Mouse (Mus musculus) myocyte (in vitro differentiated cells): ENCODE measurements around the gene Fam78a.

Source experiments
- MAX ChIP-seq: IDR thresholded peaks from one replicate; pipeline ENCODE4 v1.6.1; 2011; ENCODE audit warnings: low read depth, mild to moderate bottlenecking, control low read depth
- MYOG ChIP-seq, 3 experiments: IDR thresholded peaks; one replicate each; pipeline ENCODE4 v1.6.1; 2011; ENCODE audit warnings: control low read depth in 2 of 3, low read depth in 2 of 3, mild to moderate bottlenecking in 2 of 3; ENCODE audit not compliant: insufficient read length in 2 of 3, control insufficient read depth in 1 of 3, insufficient read depth in 1 of 3
- POLR2A ChIP-seq: IDR thresholded peaks from one replicate; pipeline ENCODE4 v1.6.1; 2011; ENCODE audit warnings: low read depth, mild to moderate bottlenecking, control low read depth, moderate library complexity; ENCODE audit not compliant: insufficient read length
- POLR2AphosphoS2 ChIP-seq: IDR thresholded peaks from one replicate; pipeline ENCODE4 v1.6.1; 2011; ENCODE audit warnings: low read depth, control low read depth; ENCODE audit not compliant: insufficient read length
- REST ChIP-seq: IDR thresholded peaks from one replicate; pipeline ENCODE4 v1.6.1; 2011; ENCODE audit warnings: mild to moderate bottlenecking, control low read depth, moderate library complexity; ENCODE audit not compliant: insufficient read depth, insufficient read length

DNA sequence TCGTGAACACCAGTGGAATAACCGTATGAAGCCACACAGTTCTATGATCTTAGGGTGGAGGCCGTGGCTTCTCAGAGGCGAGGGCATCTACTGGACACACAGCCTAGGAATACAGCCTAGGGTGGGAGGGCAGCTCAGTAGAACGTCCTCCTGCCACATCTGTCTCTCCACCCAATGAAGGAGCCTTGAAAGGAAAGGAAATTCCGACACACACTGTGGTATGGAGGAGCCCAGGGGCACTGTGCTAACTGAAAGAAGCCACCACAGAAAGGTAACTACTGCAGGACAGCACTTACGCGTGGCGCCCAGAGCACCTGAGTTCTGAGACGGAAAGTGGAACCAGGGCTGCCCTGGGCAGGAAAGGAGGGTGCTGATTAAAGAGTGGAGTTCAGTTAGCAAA, 13.9 kb downstream of the Fam78a start:
- TF ChIP-seq POLR2AphosphoS2 (no peak), MAX (no peak), MYOG (IDR thresholded peaks at IDR 0.05; ENCODE audit: control insufficient read depth in 1 of 3, insufficient read depth in 1 of 3, insufficient read length in 2 of 3, low read depth in 2 of 3) (no peak), POLR2A (no peak), REST (no peak)
